Mouse (Mus musculus): ENCODE measurements around the gene Muc3. TPM values are rescaled to one million over a fixed set of nuclear protein-coding genes. Genes with fewer than 3 reads are reported as not detected.
"Not testable (repeated sequence)": the region's sequence is repeated elsewhere in the genome, so short reads cannot be mapped to it uniquely, and the experiment has no call there.

The Muc3 gene
- total RNA-seq, 2 experiments from 2014 or later = not detected

DNA sequence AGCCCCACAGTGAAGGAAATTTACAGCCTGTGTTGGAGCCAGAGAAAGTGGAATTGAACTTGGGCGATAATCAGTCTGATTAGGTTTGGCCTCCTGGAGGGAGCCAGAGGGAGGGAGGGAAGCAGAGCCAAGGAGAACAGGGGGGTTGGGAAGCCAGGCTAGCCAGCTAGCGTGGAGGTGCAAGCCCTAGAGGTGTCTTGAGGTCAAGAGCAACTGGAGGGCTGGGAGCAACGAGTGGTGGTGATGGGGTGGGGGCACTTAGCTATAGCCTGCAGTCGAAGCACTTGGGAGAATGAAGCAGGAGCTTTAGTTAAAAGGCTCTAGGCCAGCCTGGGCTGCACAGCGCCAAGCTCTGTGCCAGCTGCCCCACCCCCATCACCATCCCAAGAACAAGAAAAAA is 19.8 kb downstream of the Muc3 start:
- DNase-seq (ENCODE audit: low spot score) = no peak
- intact Hi-C loops (cut with DNase I) = no loop called here

DNA sequence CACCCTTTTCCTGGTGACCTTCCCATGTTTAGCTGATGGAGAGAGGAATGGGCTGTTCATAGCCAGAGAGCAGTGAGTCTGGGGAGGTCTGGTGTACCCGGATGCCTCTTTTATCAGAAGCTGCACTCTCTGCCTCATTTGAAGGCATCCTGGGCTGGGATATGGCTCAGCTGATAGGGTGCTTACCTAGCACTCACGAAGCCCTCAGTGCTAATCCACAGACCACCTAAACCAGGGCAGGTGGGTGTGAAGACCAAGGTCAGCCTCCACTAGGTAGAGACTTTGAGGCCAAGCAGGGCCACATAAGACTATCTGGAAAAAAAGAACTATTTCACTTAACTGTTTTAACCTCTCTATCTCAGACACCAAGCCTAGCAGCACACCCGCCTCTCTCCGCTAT is 25.6 kb downstream of the Muc3 start:
- DNase-seq (ENCODE audit: low spot score) = no peak
- intact Hi-C loops (cut with DNase I) = no loop called here

DNA sequence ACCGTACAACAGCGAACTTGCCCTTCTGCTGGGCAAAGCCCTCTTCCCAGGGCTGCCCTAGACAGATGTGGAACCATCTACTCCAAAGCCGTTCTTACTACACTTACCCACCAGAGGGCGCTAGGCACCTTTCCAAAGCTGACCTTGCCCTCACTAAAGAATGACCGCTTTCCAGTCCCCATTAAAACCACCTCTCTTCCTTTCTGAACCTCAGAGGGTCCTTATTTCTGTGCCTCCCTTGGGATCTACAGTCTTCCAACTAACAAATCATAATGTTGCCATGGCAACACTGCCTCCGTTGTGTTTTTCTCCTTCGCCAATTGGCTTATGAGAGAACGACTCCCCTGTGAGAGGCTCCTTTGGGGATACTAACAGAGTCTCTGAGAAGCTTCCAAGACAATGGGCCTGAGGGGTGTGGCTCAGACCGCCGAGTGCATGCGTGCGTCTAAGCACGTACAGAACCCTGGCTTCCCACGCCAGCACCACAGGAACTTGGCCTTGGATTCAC is 26.4 kb downstream of the Muc3 start:
- intact Hi-C loops (cut with DNase I) = no loop called here
- peak; percentile 42 for DNase-seq (ENCODE audit: low spot score)

DNA sequence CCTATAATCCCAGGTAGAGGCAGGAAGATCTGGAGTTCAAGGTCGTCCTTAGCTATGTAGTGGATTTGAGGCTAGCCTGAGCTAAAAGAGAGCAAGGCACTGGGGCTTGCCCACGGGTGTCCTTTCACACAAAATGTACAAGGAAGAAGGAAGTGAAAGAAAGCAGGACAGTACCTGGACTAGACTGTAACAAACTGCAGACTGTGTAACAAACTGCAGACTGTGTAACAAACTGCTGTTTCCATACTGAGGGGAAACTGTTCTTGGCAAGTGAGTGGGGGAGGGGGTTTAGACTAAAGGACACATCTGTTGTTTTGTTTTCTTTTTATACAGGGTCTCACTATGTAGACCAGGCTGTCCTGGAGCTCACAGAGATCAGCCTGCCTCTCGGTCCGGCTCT is 27.8 kb downstream of the Muc3 start:
- DNase-seq (ENCODE audit: low spot score) = no peak
- intact Hi-C loops (cut with DNase I) = no loop called here

DNA sequence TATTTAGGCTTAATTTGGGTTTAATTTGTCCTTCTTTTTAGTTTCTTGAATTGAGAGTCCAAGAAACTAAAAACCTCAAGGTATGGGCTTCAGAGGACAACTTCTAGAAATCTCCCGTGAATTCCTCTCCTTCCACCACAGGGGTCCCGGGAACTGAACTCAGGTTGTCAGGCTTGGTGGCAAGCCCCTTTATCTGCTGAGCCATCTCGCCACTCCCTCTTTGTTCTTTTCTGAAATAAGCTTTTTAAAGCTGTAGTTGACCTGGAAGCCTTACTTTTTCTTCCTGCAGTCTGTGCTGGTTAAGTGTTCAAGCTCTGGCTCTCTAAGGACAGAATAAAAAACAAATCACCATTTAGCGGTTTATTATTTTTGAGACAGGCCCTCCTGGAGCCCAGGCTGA is 30.2 kb downstream of the Muc3 start:
- no peak for DNase-seq (ENCODE audit: low spot score)
- intact Hi-C loops (cut with DNase I) = no loop called here

DNA sequence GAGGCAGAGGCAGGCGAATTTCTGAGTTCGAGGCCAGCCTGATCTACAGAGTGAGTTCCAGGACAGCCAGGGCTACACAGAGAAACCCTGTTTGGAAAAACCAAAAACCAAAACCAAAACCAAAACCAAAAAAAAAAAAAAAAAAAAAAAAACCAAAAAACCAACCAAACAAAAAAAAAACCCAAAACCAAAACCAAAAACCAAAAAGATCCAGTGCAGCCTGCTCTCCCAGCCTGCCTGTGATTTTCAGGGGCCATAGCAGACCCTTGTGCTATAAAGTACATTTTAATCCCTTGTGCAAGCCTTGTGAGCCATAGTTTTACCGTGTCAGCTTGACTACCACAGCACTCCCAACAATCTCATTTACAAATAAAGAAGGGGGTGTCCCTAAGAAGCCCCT is 31.1 kb downstream of the Muc3 start:
- intact Hi-C loops (cut with DNase I); DNase-seq (ENCODE audit: low spot score): not testable (repeated sequence)

DNA sequence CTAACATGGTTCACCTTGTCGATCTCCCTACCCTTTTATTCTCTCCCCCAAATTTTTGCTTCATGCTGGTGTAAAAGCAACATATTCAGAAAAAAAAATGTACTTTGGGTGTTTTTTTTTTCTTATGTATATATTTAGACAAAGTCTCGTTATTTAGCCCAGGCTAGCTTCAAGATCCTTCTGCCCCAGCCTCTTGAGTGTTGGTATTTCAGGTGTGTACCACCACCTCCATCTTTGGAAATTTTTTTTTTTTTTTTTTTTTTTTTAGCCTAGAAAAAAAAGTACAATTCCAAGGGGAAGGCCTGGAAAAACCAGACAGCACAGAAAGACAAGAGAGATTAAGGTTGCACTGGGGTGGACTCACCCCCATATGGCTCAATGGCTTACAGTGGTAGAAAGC is 32.1 kb downstream of the Muc3 start:
- DNase-seq (ENCODE audit: low spot score) = no peak
- intact Hi-C loops (cut with DNase I) = no loop called here

DNA sequence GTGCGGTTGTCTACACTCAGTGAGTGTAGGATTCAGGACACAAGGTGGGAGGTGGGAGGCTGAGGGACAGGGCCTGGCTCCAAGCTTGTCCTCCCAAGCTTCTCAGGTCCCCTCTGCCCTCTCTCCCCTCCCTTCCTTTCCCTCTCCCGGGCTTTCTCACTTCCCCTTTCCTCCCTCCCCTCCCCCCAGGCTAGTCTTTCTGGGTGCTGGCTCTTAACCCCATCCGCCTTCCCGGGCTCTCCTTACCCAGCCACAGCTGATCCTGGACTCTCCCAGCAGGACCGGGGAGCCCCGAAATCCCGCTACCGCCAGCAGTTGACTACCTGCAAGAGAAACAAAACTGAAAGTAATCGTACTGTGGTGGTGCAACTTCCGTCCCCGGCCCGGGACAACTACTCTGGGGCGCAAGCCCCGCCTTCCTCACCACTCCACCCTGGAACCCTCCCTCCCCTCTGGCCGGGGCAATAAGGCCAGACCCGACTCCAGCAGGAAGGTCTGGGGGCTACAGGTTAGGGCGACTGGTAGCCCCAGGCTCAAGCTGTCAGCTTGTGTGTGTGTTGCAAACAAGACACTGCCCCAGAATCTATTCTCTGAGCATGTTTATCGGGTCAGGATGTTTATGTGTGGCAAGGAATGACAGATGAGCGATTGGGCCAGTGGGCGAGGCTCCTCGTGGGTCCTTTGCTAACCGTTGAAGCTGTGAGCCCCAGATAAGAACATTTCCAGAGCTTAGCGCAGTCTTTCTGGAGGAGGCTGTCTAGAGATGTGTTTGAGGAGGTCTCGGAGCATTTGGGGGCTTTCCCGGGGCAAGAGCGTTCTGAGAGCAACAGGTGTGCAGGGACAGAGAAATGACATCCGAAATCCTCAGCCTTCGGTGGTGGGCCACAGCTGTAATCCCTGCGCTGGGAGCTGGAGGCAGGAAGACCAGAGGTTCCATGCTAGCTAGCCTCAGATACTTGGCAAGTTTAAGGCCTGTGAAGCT is 33.0 kb downstream of the Muc3 start, which contains the start of gene Trim56:
Trim56 (minus strand) TSS at position 344 of the 982 bp plus-strand sequence.
- DNase-seq (ENCODE audit: low spot score) = peak; percentile 81
- intact Hi-C loops (cut with DNase I) = no loop called here

DNA sequence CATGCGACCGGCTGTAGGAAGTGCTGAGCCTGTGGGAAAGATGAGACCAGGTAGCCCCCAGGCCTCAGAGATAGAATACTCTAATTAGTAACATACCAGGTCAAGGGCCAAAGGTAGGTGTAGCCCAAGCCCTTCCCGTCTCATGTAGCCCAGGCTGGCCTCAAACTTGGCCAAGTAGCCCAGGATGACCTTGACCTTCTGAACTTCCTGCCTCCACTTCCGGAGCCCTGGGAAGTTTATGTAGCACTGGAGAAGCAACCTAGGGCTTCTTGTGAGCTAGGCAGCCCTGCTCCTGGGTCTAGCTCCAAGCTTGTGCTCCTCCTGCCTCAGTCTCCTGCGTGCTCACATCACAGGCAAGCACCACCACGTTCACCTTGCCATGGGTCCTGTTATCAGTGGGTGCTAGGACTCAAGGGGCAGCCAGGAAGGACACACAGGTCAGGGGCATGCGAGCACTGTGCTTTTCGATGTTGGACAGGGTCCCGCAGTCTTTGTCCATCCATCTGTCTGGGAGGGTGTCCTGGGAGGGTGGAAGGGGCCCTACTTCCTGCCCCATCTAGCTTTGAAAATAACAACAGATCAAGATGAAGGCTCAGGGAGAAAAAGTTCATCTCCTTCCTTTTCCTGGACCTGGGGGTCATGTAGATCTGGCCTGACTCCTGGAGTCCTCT is 34.1 kb downstream of the Muc3 start:
- DNase-seq (ENCODE audit: low spot score) = no peak
- intact Hi-C loops (cut with DNase I) = no loop called here

DNA sequence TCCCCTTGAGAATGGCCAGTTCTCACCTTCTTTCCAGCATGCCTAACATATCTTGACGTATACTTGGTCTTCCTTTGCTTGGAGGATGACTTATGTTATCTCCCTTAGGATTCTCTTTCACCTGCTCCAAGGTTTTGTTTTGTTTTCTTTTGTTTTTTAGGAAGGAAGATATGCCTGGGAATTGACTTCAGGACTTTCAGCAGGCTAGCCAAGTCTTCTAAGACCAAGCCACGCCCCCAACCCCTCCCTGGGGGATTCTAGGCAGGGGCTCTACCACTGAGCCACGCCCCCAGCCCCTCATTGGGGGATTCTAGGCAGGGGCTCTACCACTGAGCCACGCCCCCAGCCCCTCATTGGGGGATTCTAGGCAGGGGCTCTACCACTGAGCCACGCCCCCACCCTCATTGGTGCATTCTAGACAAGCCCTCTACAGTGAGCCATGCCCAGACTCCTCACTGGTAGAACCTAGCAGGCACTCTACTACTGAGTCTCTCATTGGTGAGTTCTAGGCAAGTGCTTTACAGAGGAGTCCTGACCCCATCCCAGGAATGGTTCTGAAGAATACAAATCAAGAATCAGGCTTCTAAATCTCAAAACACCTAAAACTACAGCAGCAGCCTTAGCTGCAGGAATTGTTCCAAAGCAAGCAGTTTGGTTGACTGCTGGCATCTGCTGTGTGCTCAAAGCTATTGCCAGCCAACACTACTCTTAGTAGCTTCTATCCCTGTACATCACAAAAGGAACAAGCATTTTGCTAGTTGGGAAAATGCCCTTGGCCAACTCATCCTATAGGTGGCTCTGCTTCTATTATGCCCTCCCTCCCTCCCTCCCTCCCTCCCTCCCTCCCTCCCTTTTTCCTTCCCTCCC is 37.3 kb downstream of the Muc3 start:
- DNase-seq (ENCODE audit: low spot score) = no peak
- intact Hi-C loops (cut with DNase I) = no loop called here

DNA sequence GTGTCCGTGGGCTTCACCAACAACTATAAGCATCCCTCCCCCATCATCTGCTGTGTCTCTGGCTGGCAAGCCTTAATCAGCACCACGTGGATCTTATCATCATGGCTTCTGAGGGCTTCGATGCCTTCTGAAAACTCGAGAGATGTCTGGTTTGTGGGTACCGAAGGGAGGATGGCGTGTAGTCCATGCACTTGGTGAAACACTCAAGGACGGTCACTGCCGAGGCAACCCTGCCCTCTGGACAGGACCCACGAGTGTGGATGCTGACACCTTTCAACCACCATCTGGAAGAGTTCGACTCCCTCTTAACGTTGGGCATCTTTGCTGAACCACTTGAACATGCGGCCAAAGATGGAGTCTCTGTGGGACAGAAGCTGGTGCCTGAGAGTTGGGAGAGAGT is 38.3 kb downstream of the Muc3 start:
- DNase-seq (ENCODE audit: low spot score) = no peak
- intact Hi-C loops (cut with DNase I) = no loop called here

DNA sequence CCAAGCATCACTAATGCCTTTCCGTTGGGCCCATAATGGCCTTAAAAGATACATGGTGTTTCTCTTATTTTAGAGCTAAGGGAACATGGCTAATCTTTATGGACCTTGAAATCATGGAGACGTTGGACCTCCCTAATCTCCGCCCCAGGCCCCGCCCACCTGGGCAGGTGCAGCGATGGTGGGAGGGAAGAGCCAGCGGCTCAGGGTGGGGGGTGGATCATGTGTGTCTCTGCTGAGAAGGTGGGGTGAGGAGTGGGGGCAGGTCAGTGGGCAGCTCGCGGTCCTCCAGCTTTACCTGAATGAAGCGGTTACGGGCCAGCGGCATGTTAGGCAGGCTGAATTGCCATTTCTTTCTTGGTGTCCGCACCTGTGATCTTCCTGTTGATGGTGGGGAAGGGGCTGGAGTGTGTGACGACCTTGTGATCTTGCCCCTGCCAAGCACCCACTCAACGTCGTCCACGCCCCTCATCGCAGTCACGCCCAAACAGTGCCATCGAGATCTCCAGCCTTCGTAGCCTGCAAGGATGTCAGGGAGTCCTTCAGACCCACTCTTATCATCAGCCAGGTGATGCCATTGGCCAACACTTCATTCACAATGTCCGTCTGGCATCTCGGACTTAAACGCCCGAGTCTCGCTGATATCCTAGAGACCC is 39.1 kb downstream of the Muc3 start:
- intact Hi-C loops (cut with DNase I) = loop anchor here (10.0 kb wide), 1 partner anchor 175 kb away; no protein-coding TSS in a partner anchor

DNA sequence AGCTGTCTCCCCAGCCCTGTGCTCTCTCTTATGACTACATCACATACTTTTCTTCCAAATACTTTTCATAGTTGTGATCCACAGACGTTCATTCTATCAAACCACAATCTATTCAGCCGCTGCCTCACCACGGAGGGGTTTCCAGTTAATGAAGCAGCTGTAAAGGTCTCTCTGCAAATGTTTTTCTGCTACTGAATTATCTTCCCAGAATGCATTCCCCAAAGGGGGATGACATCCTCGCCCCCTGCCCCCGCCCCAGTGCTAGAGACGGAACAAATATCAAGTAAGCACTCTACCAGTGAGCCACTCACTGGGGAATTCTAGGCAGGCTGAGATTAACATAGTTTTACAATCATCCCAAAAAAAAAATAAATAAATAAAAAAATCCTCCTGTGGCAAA is 41.0 kb downstream of the Muc3 start:
- DNase-seq (ENCODE audit: low spot score) = no peak
- intact Hi-C loops (cut with DNase I) = loop anchor here (10.0 kb wide), 1 partner anchor 173 kb away; no protein-coding TSS in a partner anchor

More for the DNA sequence above, 39.1 kb downstream of the Muc3 start:
- DNase-seq (ENCODE audit: low spot score) = no peak

DNA sequence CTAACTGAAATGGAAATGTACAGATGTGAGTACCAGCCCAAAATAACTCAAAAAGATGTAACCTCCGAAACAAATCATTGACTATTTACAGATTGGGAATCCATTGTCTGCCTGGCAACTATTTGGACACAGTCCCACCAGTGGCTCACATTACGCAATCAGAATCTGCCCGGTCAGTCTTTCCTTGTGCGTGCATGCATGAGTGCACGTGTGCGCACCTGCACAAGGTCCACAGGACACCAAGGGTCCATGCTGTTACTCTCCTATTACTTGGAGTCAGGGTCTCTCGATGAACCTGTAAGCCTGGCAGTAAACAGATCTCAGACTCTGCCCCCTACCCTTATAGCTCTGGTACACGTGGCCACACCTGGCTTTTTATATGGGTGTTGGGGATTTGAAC is 41.5 kb downstream of the Muc3 start:
- intact Hi-C loops (cut with DNase I) = loop anchor here (1.0 to 10.0 kb wide), 3 partner anchors 45 to 173 kb away; no protein-coding TSS in a partner anchor
- DNase-seq (ENCODE audit: low spot score) = no peak

DNA sequence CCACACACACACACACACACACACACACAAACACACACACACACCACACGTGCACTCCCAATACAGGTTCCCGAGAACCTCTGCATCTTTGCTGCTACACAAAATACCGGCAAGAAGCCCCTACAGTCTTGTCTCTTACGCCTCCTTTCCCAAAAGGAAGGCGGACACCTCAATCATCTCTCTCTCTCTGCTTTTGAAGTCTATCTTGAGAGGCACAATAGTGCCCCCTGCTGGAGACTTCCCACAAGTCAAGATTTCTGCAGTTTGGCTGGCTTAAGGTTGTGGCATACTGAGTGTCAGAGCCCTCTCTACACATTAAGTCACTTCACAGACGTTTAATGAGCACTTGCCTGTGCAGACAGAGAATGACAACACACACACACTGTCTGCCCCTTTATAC is 42.1 kb downstream of the Muc3 start:
- intact Hi-C loops (cut with DNase I) = loop anchor here (1.0 to 10.0 kb wide), 3 partner anchors 45 to 172 kb away; no protein-coding TSS in a partner anchor
- DNase-seq (ENCODE audit: low spot score) = peak; percentile 50

DNA sequence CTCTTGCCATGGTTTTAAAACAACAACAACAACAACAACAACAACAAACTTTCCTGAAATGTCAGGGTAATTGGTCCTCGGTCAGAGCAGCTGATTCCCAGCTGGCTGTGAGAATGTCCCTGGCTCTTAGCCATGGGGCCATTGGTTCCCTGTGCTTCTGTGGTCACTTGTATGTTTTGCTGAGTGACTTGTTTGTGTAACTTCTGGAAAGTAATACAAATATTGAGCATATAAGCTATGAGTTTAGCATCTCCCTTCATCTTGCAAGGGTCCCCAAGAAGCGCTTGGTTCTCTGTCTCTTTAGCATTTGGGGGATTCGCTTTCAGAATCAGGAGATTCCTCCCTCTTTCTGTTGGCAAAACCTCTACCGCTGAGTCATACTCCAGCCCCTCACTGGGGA is 42.7 kb downstream of the Muc3 start:
- intact Hi-C loops (cut with DNase I) = loop anchor here (10.0 kb wide), 1 partner anchor 172 kb away; no protein-coding TSS in a partner anchor
- DNase-seq (ENCODE audit: low spot score) = no peak

DNA sequence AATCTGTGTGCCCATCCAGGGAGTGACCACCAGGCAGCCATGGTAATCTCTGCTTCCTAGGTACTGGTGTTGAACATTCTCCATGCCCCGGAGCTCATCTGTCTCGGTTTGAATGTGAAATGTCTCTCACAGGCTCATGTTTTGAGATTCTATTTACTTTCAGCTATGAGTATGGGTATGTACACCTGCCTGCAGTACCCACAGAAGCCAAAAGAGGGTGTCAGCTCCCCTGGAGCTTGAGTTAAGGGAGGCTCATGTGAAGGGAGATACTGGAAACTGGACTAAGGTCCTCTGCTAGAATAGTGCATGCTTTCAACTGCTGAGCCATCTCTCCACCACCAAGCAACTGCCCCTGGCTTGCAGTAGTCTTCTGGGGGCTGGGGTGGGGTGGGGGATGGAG is 45.2 kb downstream of the Muc3 start:
- intact Hi-C loops (cut with DNase I) = loop anchor here (10.0 kb wide), 1 partner anchor 169 kb away; no protein-coding TSS in a partner anchor

DNA sequence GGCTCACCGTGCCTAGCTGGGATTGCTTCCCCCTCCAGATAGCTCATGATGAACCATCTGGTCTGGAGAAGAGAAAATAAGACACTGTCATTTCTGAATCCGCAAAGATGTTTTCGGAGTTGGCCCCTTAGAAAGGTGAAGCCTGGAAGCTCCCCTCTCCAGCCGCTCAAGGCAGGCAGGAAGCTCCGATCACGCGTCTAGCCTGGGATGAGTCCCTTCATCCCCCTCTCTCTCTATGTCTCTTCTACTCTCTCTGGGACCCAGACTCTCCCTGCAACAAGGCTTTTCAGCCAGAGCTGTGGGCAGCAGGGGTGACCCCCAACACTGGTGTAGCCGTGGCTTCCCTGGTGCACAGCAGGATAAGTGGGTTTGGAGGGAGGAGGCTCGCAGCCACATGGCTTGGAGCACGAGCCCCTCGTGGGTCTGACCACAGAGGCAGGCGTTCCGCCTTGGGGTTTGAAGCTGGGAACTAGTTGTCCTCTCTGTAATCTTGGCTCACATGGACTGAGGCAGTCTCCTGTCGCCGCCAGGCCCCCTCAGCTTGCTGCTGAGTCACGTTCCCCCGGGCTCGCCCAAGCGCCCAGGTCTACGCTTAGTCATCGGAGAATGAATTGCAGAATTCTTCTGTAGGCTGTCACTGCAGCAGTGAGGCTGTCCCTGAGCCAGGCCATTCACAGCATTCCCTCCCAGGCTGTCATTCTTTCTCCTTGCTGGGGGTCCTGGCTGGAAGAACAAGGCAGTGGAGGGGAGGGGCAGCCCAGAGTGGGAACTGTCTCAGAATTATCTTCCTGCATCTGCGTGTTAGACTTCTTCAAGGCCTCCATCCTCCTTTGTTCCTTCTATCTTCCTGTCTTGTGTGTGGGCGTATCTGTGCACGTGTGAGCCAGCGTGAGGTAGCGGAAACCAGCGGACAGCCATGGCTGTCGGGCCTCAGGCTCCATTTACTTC is 46.3 kb downstream of the Muc3 start:
- intact Hi-C loops (cut with DNase I) = loop anchor here (10.0 kb wide), 1 partner anchor 168 kb away; no protein-coding TSS in a partner anchor
- peak; percentile 71 for DNase-seq (ENCODE audit: low spot score)

More for the DNA sequence above, 45.2 kb downstream of the Muc3 start:
- no peak for DNase-seq (ENCODE audit: low spot score)

Data from heart, postnatal 25 days (tissue).